Mouse (Mus musculus): Measurements from ENCODE around the gene Vmn1r210. TPM values are rescaled to one million over a fixed set of nuclear protein-coding genes. Genes with fewer than 3 reads are reported as not detected.
"Not testable (repeated sequence)": the region's sequence is repeated elsewhere in the genome, so short reads cannot be mapped to it uniquely, and the experiment has no call there.

Vmn1r210 gene
- not detected in 2 replicates for polyA plus RNA-seq (2012; rRNA removed)

DNA sequence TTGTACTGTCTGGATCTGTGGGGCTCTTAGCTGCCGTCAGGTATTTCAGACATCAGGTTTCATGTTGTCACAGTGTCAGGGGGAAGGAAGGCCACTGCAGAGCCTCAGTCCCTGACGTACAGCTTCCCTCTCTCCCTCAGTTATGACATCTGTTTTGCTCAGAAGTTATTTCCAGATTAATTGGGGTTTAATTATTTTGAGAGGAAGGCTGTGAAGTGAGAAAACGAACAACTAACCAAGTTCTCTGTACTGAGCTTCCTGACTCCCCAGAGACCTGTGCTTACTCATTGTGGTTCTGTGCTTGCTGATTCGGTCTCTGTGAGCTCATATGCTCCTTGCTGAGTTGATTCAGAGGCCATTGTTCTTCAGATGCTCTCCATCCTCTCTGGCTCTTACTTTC, at the start of gene Vmn1r210:
TSS of gene Vmn1r210 (minus strand) at position 101 of the 400 bp plus-strand sequence.
- no peak within 1 kb of the TSS for H3K4me3 ChIP-seq (replicated peaks; ENCODE audit: insufficient read depth, low read depth, low read length)
- H3K27ac ChIP-seq (ENCODE audit: insufficient read depth, low read length) = no peak within 1 kb of the TSS
- no peak for DNase-seq
- no peak for TF ChIP-seq CTCF (IDR thresholded peaks at IDR 0.05; ENCODE audit: borderline replicate concordance, insufficient read depth, low read depth, low read length)
- no peak for TF ChIP-seq POLR2A (IDR thresholded peaks at IDR 0.05; ENCODE audit: borderline replicate concordance, insufficient read depth, low read length)
- WGBS = 52% methylated on average over 4 of the region's 4 CpGs
- no peaks in the 10 kb centered on the region for H3K4me1 ChIP-seq (ENCODE audit: control insufficient read depth, insufficient read depth, low read length)
- no peaks in the 10 kb centered on the region for H3K27me3 ChIP-seq (ENCODE audit: control insufficient read depth, insufficient read depth, low read length)

GRCm38 (mm10) chr13:22879257-22879656, 48.1 kb upstream of the Vmn1r210 start:
- Histone ChIP-seq H3K27me3 (ENCODE audit: control insufficient read depth, insufficient read depth, low read length) (no peaks in the 10 kb centered on the region), H3K4me3 (replicated peaks; ENCODE audit: insufficient read depth, low read depth, low read length) (no peak overlapping the region), H3K27ac (ENCODE audit: insufficient read depth, low read length) (no peak overlapping the region), H3K4me1 (ENCODE audit: control insufficient read depth, insufficient read depth, low read length) (no peaks in the 10 kb centered on the region)
- TF ChIP-seq POLR2A (IDR thresholded peaks at IDR 0.05; ENCODE audit: borderline replicate concordance, insufficient read depth, low read length) (no peak), CTCF (IDR thresholded peaks at IDR 0.05; ENCODE audit: borderline replicate concordance, insufficient read depth, low read depth, low read length) (no peak)
- 89% methylated on average over 1 of the region's 1 CpGs for WGBS
- DNase-seq = no peak

- TF ChIP-seq CTCF (IDR thresholded peaks at IDR 0.05; ENCODE audit: borderline replicate concordance, insufficient read depth, low read depth, low read length) (no peak), POLR2A (IDR thresholded peaks at IDR 0.05; ENCODE audit: borderline replicate concordance, insufficient read depth, low read length) (no peak)
- 76% methylated on average over 1 of the region's 1 CpGs for WGBS
- no peaks in the 10 kb centered on the region for H3K27me3 ChIP-seq (ENCODE audit: control insufficient read depth, insufficient read depth, low read length)
- no peak within 1 kb of the TSS for H3K4me3 ChIP-seq (replicated peaks; ENCODE audit: insufficient read depth, low read depth, low read length)
- H3K27ac ChIP-seq (ENCODE audit: insufficient read depth, low read length) = no peak within 1 kb of the TSS
- no peaks in the 10 kb centered on the region for H3K4me1 ChIP-seq (ENCODE audit: control insufficient read depth, insufficient read depth, low read length)
- DNase-seq = no peak
Measured at GRCm38 (mm10) chr13:22857461-22857860, 26.3 kb upstream of the Vmn1r210 start, which contains the start of gene Vmn1r211. Vmn1r211 (minus strand) TSS chr13:22857561.

- TF ChIP-seq POLR2A (IDR thresholded peaks at IDR 0.05; ENCODE audit: borderline replicate concordance, insufficient read depth, low read length) (no peak), CTCF (IDR thresholded peaks at IDR 0.05; ENCODE audit: borderline replicate concordance, insufficient read depth, low read depth, low read length) (no peak)
- H3K4me1 ChIP-seq (ENCODE audit: control insufficient read depth, insufficient read depth, low read length) = no peaks in the 10 kb centered on the region
- H3K27me3 ChIP-seq (ENCODE audit: control insufficient read depth, insufficient read depth, low read length) = no peaks in the 10 kb centered on the region
- H3K27ac ChIP-seq (ENCODE audit: insufficient read depth, low read length) = no peak overlapping the region
- WGBS = 66% methylated on average over 4 of the region's 4 CpGs
- DNase-seq = no peak
- no peak overlapping the region for H3K4me3 ChIP-seq (replicated peaks; ENCODE audit: insufficient read depth, low read depth, low read length)
Measured at GRCm38 (mm10) chr13:22854760-22855159, 23.6 kb upstream of the Vmn1r210 start.

DNA sequence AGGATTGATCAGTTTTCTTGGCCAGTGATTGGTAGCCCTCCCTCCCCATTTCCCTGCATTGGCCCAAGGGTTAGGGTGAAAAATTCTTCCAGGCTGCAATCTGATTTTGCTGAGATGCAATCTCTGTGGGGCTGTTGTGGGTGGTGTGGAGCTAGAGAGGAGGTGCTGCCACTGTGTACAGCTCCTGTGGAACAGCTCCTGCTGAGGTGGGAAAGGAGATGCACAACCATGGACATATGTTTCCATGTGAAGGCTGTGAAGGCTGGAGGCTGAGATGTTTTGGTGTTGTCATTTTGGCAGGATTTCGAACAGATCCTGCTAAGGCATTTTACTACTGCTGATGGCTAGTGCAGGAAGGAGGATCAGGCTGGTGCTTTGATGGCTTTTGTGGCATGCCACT, 15.7 kb upstream of the Vmn1r210 start:
- DNase-seq = no peak
- no peak overlapping the region for H3K4me3 ChIP-seq (replicated peaks; ENCODE audit: insufficient read depth, low read depth, low read length)
- TF ChIP-seq CTCF (IDR thresholded peaks at IDR 0.05; ENCODE audit: borderline replicate concordance, insufficient read depth, low read depth, low read length) = no peak
- TF ChIP-seq POLR2A (IDR thresholded peaks at IDR 0.05; ENCODE audit: borderline replicate concordance, insufficient read depth, low read length) = no peak
- H3K27me3 ChIP-seq (ENCODE audit: control insufficient read depth, insufficient read depth, low read length) = no peaks in the 10 kb centered on the region
- no peak overlapping the region for H3K27ac ChIP-seq (ENCODE audit: insufficient read depth, low read length)
- whole genome bisulfite sequencing = 70% methylated on average over 1 of the region's 1 CpGs
- H3K4me1 ChIP-seq (ENCODE audit: control insufficient read depth, insufficient read depth, low read length) = no peaks in the 10 kb centered on the region

DNA sequence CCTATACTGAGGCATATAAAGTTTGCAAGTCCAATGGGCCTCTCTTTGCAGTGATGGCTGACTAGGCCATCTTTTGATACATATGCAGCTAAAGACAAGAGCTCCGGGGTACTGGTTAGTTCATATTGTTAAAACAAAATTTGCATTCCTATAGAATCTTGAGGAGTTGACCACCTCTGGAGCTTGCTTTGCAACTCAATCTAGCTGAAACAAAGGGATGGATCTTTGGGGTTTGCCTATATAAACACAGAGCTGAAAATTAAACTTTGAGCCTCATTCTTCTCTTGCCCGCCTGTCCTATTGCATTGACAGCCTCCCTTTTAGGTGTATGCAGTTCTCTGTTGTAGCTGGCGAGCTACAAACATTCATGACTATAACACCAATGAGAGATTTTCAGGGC, 13.2 kb upstream of the Vmn1r210 start:
- WGBS = 31% methylated on average over 3 of the region's 3 CpGs
- H3K4me3 ChIP-seq (replicated peaks; ENCODE audit: insufficient read depth, low read depth, low read length); H3K27ac ChIP-seq (ENCODE audit: insufficient read depth, low read length); H3K27me3 ChIP-seq (ENCODE audit: control insufficient read depth, insufficient read depth, low read length); H3K4me1 ChIP-seq (ENCODE audit: control insufficient read depth, insufficient read depth, low read length); DNase-seq: not testable (repeated sequence)

- not testable (repeated sequence) for H3K4me1 ChIP-seq (ENCODE audit: control insufficient read depth, insufficient read depth, low read length); H3K27me3 ChIP-seq (ENCODE audit: control insufficient read depth, insufficient read depth, low read length); H3K27ac ChIP-seq (ENCODE audit: insufficient read depth, low read length); H3K4me3 ChIP-seq (replicated peaks; ENCODE audit: insufficient read depth, low read depth, low read length); DNase-seq
- 18% methylated on average over 7 of the region's 7 CpGs for WGBS
Measured at GRCm38 (mm10) chr13:22829395-22829794, 1.8 kb downstream of the Vmn1r210 start.

DNA sequence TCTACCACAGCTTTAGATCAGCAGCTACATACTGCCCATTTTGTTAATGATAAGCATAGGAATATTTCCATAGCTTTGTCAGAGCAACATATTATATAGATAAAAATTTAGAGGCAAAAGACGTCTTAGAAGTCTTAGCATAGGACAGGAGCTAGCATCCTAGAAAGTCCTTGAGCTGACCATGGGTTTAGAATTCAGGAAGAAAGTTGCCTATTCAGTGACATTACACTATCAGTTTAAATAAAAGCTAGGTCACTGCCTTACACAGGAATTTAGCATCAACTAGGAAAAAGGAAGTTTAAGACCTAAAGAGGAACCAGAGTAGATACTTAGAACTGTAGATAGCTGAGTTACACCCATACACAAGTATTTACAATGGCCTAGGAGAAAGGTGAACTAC, 9.5 kb downstream of the Vmn1r210 start:
- not testable (repeated sequence) for H3K27me3 ChIP-seq (ENCODE audit: control insufficient read depth, insufficient read depth, low read length); DNase-seq; H3K4me1 ChIP-seq (ENCODE audit: control insufficient read depth, insufficient read depth, low read length); H3K27ac ChIP-seq (ENCODE audit: insufficient read depth, low read length); H3K4me3 ChIP-seq (replicated peaks; ENCODE audit: insufficient read depth, low read depth, low read length)
- WGBS = 86% methylated on average over 1 of the region's 1 CpGs

- not testable (repeated sequence) for H3K27me3 ChIP-seq (ENCODE audit: control insufficient read depth, insufficient read depth, low read length); H3K27ac ChIP-seq (ENCODE audit: insufficient read depth, low read length); H3K4me1 ChIP-seq (ENCODE audit: control insufficient read depth, insufficient read depth, low read length); DNase-seq; H3K4me3 ChIP-seq (replicated peaks; ENCODE audit: insufficient read depth, low read depth, low read length)
Measured at GRCm38 (mm10) chr13:22809582-22809981, 21.6 kb downstream of the Vmn1r210 start, which contains the start of gene Vmn1r209. Vmn1r209 (minus strand) TSS chr13:22809682.

GRCm38 (mm10) chr13:22788096-22788495, 43.1 kb downstream of the Vmn1r210 start:
- DNase-seq; H3K4me1 ChIP-seq (ENCODE audit: control insufficient read depth, insufficient read depth, low read length); H3K27me3 ChIP-seq (ENCODE audit: control insufficient read depth, insufficient read depth, low read length); H3K4me3 ChIP-seq (replicated peaks; ENCODE audit: insufficient read depth, low read depth, low read length); H3K27ac ChIP-seq (ENCODE audit: insufficient read depth, low read length): not testable (repeated sequence)
- WGBS = 56% methylated on average over 3 of the region's 3 CpGs

GRCm38 (mm10) chr13:22784159-22784558, 47.0 kb downstream of the Vmn1r210 start:
- not testable (repeated sequence) for H3K27me3 ChIP-seq (ENCODE audit: control insufficient read depth, insufficient read depth, low read length); H3K4me1 ChIP-seq (ENCODE audit: control insufficient read depth, insufficient read depth, low read length); H3K27ac ChIP-seq (ENCODE audit: insufficient read depth, low read length); H3K4me3 ChIP-seq (replicated peaks; ENCODE audit: insufficient read depth, low read depth, low read length); DNase-seq

DNA sequence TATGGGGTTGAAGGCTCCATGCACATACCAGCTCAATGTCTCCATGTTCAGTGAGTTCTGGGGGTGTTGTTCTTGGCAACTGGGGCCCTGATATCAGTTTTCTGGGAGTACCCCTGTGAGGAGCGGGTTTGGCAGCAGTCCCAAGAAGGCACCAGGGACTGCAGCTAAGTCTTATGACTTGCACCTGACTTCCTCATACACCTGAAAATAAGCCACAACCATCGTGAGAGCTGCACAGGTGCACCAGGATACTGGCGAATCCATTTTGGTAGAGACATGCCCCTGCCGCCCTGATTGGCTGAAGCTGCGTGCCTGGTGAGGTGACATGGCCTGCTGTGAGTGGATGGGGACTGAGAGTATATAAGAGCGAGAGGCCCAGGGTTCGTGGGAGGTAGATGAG, 53.8 kb downstream of the Vmn1r210 start, which contains the start of gene Vmn1r208:
TSS of gene Vmn1r208 (minus strand) at position 101 of the 400 bp plus-strand sequence.
- H3K27ac ChIP-seq (ENCODE audit: insufficient read depth, low read length); H3K27me3 ChIP-seq (ENCODE audit: control insufficient read depth, insufficient read depth, low read length); H3K4me3 ChIP-seq (replicated peaks; ENCODE audit: insufficient read depth, low read depth, low read length); DNase-seq; H3K4me1 ChIP-seq (ENCODE audit: control insufficient read depth, insufficient read depth, low read length): not testable (repeated sequence)
- WGBS = no CpG with 5 or more reads among the region's 7 CpGs

All from cerebellum, adult 2 months (tissue).